Mouse (Mus musculus): ENCODE measurements at regions not wholly inside any gene's neighbourhood (a gene's known extent, or its start where the extent isn't known, plus 50 kb on each side); places are given as distances from the start of the nearest gene placed in this dataset.
"Not testable (repeated sequence)": the region's sequence is repeated elsewhere in the genome, so short reads cannot be mapped to it uniquely, and the experiment has no call there.

- not testable (repeated sequence) for TF ChIP-seq POLR2A (IDR thresholded peaks at IDR 0.05; ENCODE audit: insufficient read depth, low read length); CTCF (IDR thresholded peaks at IDR 0.05; ENCODE audit: low read depth, low read length); EP300 (IDR thresholded peaks at IDR 0.05; ENCODE audit: insufficient read depth, low read depth, low read length)
These were observed 165.2 kb downstream of the Tcp10c start for GRCm38 (mm10) chr17:13519409-13520201.

Measured in ES-Bruce4 (cell line).